Mouse (Mus musculus): ENCODE data around the gene Mta2. TPM values are rescaled to one million over a fixed set of nuclear protein-coding genes. Genes with fewer than 3 reads are reported as not detected.

Gene Mta2
- 62.8 and 87.3 TPM in 2 replicates for polyA plus RNA-seq (2015; fragmentation: Nextera tagmentation; extraction: Ambion mirVana)

DNA sequence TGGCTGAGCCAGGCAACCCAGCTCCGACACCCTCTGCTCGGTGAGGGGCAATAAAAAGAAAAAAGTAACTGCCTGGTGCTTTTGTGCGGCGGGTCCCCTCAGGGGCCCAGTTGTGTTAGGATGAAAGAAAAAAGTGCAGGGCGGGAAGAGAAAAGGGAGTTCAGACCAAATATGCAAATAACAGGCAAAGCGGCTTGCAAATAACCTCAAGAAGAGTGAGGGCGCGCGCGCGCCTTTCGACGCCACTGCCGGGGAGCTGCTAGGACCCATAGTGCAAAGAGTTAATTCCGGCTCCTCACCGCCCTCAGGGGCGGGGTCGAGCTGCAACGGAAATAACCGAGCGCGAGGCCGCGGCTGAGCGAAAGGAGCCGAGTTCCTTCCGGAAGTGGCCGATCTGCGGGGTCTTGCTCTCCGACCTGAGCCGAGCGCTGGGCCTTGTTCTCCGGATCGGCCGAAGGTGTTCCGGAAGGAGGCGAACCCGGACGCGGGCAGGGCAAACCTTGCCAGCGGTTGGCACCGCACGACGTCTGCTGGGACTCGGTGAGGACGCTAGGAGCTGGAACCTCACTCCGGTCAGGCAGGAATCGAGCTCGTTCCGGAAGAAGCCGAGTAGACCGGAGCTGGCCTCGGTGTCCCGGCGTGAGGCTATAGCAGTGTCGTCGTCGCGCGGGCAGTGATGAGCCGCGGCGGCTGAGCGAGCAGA is at the start of gene Mta2:
Mta2 (plus strand) TSS at position 361 of the 703 bp plus-strand sequence.

DNA sequence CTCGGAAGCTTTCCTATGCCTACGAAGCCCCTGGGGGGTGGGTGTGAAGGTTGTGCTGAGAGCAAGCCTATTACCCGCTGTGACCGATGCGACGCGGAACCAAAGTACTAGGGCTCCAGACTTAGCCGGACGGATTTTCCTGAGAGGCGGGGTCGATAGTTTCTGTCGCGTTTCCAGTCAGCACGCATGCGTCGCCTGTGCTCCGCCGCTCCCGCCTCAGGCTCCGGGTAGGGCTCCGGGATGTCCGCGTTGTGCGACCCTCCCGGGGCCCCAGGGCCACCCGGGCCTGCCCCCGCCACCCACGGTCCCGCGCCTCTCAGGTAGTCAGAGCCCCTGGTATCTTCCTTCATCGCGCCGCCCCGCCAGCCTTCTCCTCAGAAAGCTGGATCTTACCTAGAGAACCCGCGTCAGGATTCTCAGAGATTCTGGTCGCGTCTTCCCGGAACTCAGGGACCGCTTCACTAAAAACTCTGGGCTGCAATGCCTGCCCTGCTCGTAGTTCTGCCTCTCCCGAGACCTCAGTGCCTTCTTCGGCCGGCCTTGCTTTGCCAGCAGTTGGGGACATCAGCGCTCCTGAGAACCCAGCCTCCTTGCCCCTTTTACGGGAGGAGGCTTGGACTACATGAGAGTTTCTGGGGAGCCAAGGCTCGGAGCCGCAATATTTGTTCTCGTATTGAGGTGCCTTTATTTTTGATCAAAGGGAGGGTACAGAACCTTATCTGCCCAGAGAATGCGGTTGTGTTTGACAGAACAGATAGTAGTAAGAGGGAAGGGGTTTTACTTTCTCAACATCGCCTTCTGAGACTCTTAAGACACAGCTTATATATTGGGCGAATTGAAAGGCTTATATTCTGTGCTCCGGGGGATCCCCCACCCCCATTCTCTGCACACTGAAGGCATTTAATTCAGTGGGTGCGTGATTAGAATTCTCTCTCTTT is 48.6 kb upstream of the Mta2 start, which contains the start of gene Ints5:
Ints5 (plus strand) TSS at position 177 of the 938 bp plus-strand sequence.

DNA sequence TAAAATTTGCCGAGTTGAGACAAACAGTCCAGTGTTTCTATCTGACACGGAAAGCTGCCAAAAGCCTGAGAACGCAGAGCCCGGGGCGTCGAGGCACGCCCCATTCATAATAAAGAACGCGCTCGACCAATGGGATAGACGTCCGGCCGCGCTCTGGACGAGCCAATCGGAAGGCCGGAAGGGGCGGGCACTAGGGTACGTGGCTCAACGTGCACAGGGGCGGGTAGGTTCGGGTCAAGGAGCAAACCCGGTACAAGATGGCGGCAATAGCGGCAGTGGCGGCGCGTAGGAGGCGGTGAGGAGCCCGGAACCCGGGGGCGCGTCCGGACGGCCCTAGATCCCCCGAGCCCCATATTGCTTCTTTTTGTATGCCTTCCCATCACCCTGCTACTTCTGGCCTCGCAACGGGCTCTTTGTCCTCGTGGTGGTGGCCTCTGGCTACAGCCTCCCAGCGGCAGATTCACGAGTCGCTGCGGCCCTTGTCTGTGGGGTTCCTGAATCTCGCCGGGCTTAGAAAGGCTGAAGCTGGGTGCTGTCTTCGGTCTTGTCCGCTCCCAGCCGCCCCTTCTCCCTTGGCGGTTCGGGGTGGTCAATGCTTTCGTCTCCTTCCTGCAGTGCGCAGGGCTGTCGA is 43.7 kb upstream of the Mta2 start, which contains the start of gene Ganab:
Ganab (plus strand) TSS at position 207 of the 631 bp plus-strand sequence.

DNA sequence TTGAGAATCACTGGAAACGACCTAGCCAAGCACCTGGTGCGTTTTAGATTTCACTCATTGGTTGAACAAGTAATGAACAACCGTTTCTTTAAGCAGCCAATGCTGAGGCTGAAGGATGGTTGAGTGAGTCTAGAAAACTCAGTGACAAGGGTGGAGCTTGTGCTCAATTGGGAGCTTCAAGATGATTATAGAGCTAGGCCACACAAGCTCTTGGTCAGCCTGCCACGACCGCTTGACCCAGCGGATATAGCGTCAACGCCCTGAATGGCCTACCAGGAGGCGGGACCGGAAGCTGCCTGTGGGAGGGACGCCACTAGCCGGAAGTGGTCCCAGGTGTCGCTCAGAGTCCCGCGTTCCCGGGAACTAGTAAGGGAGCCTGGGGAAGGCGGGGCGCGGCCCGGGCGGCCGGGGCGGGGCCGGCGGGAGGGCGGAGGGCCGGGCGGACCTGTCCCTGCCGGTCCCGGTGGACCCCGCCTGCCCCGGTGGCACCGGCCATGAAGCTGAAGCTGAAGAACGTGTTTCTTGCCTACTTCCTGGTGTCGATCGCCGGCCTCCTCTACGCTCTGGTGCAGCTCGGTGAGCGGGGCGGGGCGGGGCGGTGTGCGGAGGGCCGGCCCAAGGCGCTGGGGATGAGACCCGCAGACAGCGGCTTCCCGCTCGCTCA is 21.5 kb upstream of the Mta2 start, which contains the start of gene B3gat3:
B3gat3 (plus strand) TSS at position 302 of the 664 bp plus-strand sequence.

DNA sequence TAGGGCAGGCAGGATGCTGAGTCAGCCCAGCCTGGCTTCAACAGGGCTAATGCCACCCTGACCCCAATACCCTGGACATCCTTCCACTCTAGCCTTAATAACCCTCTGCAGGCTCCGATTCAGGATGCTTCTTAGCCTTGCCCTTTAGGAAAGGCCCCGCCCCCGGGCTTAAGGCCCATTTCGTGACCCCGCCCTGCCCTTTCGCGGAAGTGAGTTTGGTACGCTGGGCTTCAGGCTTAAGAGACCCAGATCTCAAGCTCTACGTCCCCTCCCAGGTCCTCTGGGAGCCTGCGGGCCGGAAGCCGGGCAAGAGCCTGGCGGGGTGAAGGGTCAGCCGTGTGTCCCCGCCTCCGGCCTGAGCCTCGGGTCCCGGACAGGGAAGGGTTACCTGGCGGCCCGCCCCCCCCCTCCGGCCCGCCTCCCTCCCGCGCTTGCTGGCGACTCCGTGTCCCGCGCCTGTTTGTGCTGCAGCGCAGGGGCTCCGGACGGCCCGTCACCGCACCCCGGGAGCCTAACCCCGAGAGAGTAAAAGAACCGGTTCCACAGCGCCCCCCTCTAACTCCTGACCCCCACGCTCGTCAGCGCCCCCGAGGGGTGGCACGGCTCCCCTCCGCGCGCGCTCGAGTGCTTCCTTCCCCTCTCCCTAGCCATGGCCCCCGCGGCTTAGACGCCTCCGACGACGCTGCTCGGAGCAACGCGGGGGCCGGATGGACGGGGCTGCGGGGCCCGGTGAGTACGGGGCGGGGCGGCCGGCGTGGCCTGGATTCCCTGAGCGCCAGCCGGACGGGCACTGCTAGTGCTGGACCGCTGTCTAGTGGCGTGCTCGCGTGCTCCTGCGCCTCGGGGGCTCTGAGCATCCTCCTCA is 12.2 kb upstream of the Mta2 start, which contains the start of the genes Rom1 and Eml3:
Rom1 (minus strand) TSS at position 133 of the 865 bp plus-strand sequence.
Eml3 (plus strand) TSS at position 329 of the 865 bp plus-strand sequence.

DNA sequence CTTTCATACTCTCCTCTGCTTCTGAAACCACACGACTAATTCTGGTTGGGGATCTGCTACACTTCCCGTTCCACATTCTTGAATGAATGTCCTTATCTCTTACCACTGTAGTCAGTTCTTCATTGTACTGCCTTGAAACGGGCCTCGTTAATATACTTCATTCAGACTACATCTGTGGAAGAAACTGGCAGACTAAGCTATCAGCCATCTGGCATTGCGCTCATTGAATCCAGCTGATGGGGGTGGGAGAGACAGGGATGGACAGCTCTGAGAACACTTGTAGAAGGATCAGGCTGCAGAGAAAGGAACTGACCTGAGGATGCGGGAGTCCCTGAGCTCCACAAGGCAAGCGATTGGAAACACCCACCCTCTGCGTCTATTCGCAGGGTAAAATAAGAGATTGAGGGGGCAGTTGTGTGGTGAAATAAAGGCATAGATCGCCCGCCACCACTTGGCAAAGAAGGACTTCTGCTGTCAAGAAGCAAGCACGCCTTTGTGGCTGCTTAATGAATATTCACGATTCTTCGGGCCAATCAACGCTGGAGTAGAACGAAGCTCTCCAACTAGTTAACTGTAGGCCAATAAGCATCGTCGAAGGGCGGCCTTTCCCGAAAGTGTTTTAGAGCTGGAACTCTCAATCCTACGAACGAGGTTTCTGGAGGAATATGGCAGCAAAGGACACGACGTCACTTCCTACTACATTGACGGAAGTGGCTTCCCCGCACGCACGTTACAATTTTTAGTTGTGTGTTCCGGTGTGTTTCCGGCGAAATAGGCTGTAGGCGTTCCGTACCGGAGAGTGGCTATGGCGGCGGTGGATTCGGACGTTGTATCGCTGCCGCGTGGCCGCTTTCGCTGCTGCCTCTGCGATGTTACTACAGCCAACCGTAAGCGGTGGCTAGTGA is 11.7 kb downstream of the Mta2 start, which contains the start of gene Tut1:
Tut1 (plus strand) TSS at position 713 of the 905 bp plus-strand sequence.

DNA sequence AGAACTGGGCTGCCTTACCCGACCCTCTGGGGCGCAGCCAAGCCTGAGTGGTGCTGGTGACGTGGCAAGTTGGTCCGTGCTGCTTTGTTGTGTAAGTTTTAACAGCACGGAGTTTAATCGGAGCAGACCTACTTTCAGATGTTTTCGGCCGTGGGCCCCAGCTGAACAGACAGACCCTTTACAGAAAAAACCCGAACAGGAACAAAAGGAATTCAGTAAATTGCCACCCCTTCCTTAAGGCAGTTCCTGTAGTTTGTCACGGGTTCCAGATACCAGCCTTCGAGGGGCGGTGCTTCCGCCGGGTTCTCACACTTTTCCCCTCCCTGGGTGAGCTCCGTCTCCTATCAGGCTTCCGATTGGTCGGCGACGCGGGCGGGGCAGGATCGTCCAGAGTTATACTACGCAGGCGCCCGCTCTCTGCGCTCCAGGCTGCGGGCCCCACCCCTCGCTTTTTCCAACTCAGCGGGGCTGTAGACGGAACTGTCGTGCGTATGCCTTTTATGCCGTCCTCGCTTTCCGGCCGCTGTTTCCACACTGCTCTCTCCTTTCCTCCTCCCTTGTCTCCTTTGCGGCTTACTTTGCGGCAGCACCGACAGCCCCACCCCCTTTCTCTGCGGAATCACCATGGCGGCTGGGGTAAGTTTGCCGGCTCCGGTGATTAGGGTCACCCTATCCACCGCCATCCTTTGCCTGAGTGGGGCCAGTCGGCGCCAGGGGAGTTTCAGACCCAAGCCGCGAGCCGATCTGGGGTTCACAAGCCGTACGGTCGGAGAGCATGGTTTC is 25.1 kb downstream of the Mta2 start, which contains the start of gene Eef1g:
Eef1g (plus strand) TSS at position 452 of the 783 bp plus-strand sequence.

DNA sequence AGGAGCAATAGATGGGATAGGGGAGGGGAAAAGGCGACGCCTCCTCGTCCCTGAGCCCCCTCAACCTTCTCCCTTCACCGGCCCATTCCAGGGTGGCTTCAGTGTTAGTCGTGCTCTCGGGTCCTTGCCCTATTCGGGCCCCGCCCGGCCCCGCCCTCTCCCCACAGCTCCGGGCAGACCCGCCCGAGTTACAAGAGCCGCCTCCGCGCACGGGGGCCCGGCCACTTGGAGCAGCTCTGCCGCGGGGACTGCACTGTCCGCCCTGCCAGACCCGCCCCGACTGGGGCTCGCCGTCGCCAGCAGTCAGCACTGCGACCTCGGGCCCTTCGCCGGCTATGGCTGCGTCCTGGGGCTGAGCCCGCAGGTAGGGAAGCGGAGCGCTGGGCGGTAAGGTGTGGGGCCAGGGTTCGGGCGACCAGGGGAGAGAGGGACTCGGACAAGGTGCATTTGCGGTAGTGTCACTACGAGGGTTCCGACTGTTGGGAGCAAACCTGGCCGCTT is 47.4 kb downstream of the Mta2 start, which contains the start of gene Ahnak:
Ahnak (plus strand) TSS at position 219 of the 501 bp plus-strand sequence.

Other genes starting within 250 kb of the Mta2 start
- 83.1 and 141 TPM in 2 replicates for gene Slc3a2, start 218.5 kb upstream of the Mta2 start, polyA plus RNA-seq (2015; fragmentation: Nextera tagmentation; extraction: Ambion mirVana)
- 55.6 and 64.3 TPM in 2 replicates for gene Wdr74, start 206.0 kb upstream of the Mta2 start, polyA plus RNA-seq (2015; fragmentation: Nextera tagmentation; extraction: Ambion mirVana)
- gene 1700092M07Rik, start 201.2 kb upstream of the Mta2 start, polyA plus RNA-seq (2015; fragmentation: Nextera tagmentation; extraction: Ambion mirVana), result not detected in 2 replicates
- 85.3 and 122 TPM in 2 replicates for gene Stx5a, start 200.5 kb upstream of the Mta2 start, polyA plus RNA-seq (2015; fragmentation: Nextera tagmentation; extraction: Ambion mirVana)
- 57.3 and 70.5 TPM in 2 replicates for gene Nxf1, start 184.8 kb upstream of the Mta2 start, polyA plus RNA-seq (2015; fragmentation: Nextera tagmentation; extraction: Ambion mirVana)
- 187 and 192 TPM in 2 replicates for gene Tmem223, start 170.9 kb upstream of the Mta2 start, polyA plus RNA-seq (2015; fragmentation: Nextera tagmentation; extraction: Ambion mirVana)
- gene Tmem179b, start 167.4 kb upstream of the Mta2 start, polyA plus RNA-seq (2015; fragmentation: Nextera tagmentation; extraction: Ambion mirVana), result 117 and 159 TPM in 2 replicates
- gene Taf6l, start 155.5 kb upstream of the Mta2 start, polyA plus RNA-seq (2015; fragmentation: Nextera tagmentation; extraction: Ambion mirVana), result 14.0 and 14.5 TPM in 2 replicates
- 250 and 252 TPM in 2 replicates for gene Polr2g, start 143.3 kb upstream of the Mta2 start, polyA plus RNA-seq (2015; fragmentation: Nextera tagmentation; extraction: Ambion mirVana)
- gene Zbtb3, start 139.3 kb upstream of the Mta2 start, polyA plus RNA-seq (2015; fragmentation: Nextera tagmentation; extraction: Ambion mirVana), result 3.5 and 3.7 TPM in 2 replicates
- 19.5 and 25.9 TPM in 2 replicates for gene Ttc9c, start 122.5 kb upstream of the Mta2 start, polyA plus RNA-seq (2015; fragmentation: Nextera tagmentation; extraction: Ambion mirVana)
- gene Hnrnpul2, start 121.9 kb upstream of the Mta2 start, polyA plus RNA-seq (2015; fragmentation: Nextera tagmentation; extraction: Ambion mirVana), result 2.6 and 4.1 TPM in 2 replicates
- not detected in 2 replicates for gene AC129217.1, start 112.1 kb upstream of the Mta2 start, polyA plus RNA-seq (2015; fragmentation: Nextera tagmentation; extraction: Ambion mirVana)
- 50.5 and 77.3 TPM in 2 replicates for gene Bscl2, start 104.4 kb upstream of the Mta2 start, polyA plus RNA-seq (2015; fragmentation: Nextera tagmentation; extraction: Ambion mirVana)
- 32.7 and 80.6 TPM in 2 replicates for gene Gng3, start 102.7 kb upstream of the Mta2 start, polyA plus RNA-seq (2015; fragmentation: Nextera tagmentation; extraction: Ambion mirVana)
- gene Lrrn4cl, start 91.1 kb upstream of the Mta2 start, polyA plus RNA-seq (2015; fragmentation: Nextera tagmentation; extraction: Ambion mirVana), result 15.3 and 22.8 TPM in 2 replicates
- gene Ubxn1, start 70.4 kb upstream of the Mta2 start, polyA plus RNA-seq (2015; fragmentation: Nextera tagmentation; extraction: Ambion mirVana), result 177 and 268 TPM in 2 replicates
- gene Uqcc3, start 61.0 kb upstream of the Mta2 start, polyA plus RNA-seq (2015; fragmentation: Nextera tagmentation; extraction: Ambion mirVana), result 120 and 130 TPM in 2 replicates
- gene Lbhd1, start 58.1 kb upstream of the Mta2 start, polyA plus RNA-seq (2015; fragmentation: Nextera tagmentation; extraction: Ambion mirVana), result 69.8 and 70.7 TPM in 2 replicates
- gene Gm49403, start 57.9 kb upstream of the Mta2 start, polyA plus RNA-seq (2015; fragmentation: Nextera tagmentation; extraction: Ambion mirVana), result not detected in 2 replicates
- gene 1810009A15Rik, start 53.0 kb upstream of the Mta2 start, polyA plus RNA-seq (2015; fragmentation: Nextera tagmentation; extraction: Ambion mirVana), result 76.8 and 83.8 TPM in 2 replicates
- not detected in 2 replicates for gene Gm49416, start 52.9 kb upstream of the Mta2 start, polyA plus RNA-seq (2015; fragmentation: Nextera tagmentation; extraction: Ambion mirVana)
- 15.9 and 19.0 TPM in 2 replicates for gene Ints5, start 48.9 kb upstream of the Mta2 start, polyA plus RNA-seq (2015; fragmentation: Nextera tagmentation; extraction: Ambion mirVana)
- 35.9 and 58.5 TPM in 2 replicates for gene Ganab, start 43.8 kb upstream of the Mta2 start, polyA plus RNA-seq (2015; fragmentation: Nextera tagmentation; extraction: Ambion mirVana)
- 35.8 and 37.6 TPM in 2 replicates for gene B3gat3, start 21.5 kb upstream of the Mta2 start, polyA plus RNA-seq (2015; fragmentation: Nextera tagmentation; extraction: Ambion mirVana)
- gene Rom1, start 12.5 kb upstream of the Mta2 start, polyA plus RNA-seq (2015; fragmentation: Nextera tagmentation; extraction: Ambion mirVana), result 10.2 and 10.6 TPM in 2 replicates
- gene Eml3, start 12.3 kb upstream of the Mta2 start, polyA plus RNA-seq (2015; fragmentation: Nextera tagmentation; extraction: Ambion mirVana), result 22.1 and 29.4 TPM in 2 replicates
- 11.2 and 17.6 TPM in 2 replicates for gene Tut1, start 12.0 kb downstream of the Mta2 start, polyA plus RNA-seq (2015; fragmentation: Nextera tagmentation; extraction: Ambion mirVana)
- 168 and 205 TPM in 2 replicates for gene Eef1g, start 25.2 kb downstream of the Mta2 start, polyA plus RNA-seq (2015; fragmentation: Nextera tagmentation; extraction: Ambion mirVana)
- 33.6 and 44.4 TPM in 2 replicates for gene Ahnak, start 47.4 kb downstream of the Mta2 start, polyA plus RNA-seq (2015; fragmentation: Nextera tagmentation; extraction: Ambion mirVana)
- gene Scgb1a1, start 146.1 kb downstream of the Mta2 start, polyA plus RNA-seq (2015; fragmentation: Nextera tagmentation; extraction: Ambion mirVana), result 17.1 and 23.9 TPM in 2 replicates
- gene Asrgl1, start 193.8 kb downstream of the Mta2 start, polyA plus RNA-seq (2015; fragmentation: Nextera tagmentation; extraction: Ambion mirVana), result 13.5 and 14.4 TPM in 2 replicates